Mouse (Mus musculus) lung, embryonic 15.5 days (tissue): Measurements from ENCODE around the gene Thap8. TPM values are rescaled to one million over a fixed set of nuclear protein-coding genes. Genes with fewer than 3 reads are reported as not detected.

ENCODE experiments used
- ATAC-seq: fragments of 200-750 bp; cut with Nextera tagmentation; 2 replicates; pipeline ENCODE4 v1.8.0; 2017; ENCODE audit warnings: moderate number of reproducible peaks, borderline replicate concordance; ENCODE audit not compliant: low FRiP score, low TSS enrichment; ENCODE audit errors: extremely low read depth
- H3K27ac ChIP-seq: fragments of 300-500 bp; sonication (generic); 2 replicates; pipeline ENCODE4 v1.5.1; 2015; ENCODE audit warnings: moderate library complexity, mild to moderate bottlenecking, inconsistent platforms
- H3K27me3 ChIP-seq: fragments of 300-500 bp; sonication (generic); 2 replicates; pipeline ENCODE4 v1.6.1; 2015; ENCODE audit warnings: inconsistent platforms
- H3K36me3 ChIP-seq: fragments of 300-500 bp; sonication (generic); 2 replicates; pipeline ENCODE4 v1.6.1; 2015; ENCODE audit warnings: inconsistent platforms
- H3K4me1 ChIP-seq: fragments of 300-500 bp; sonication (generic); 2 replicates; pipeline ENCODE4 v1.6.1; 2015; ENCODE audit warnings: inconsistent platforms
- H3K4me2 ChIP-seq: fragments of 300-500 bp; sonication (generic); 2 replicates; pipeline ENCODE4 v1.6.1; 2015; ENCODE audit warnings: inconsistent platforms, mild to moderate bottlenecking, moderate library complexity
- H3K4me3 ChIP-seq: fragments of 300-500 bp; sonication (generic); 2 replicates; pipeline ENCODE4 v1.5.1; 2015; ENCODE audit warnings: mild to moderate bottlenecking, inconsistent platforms
- H3K9ac ChIP-seq: fragments of 300-500 bp; sonication (generic); 2 replicates; pipeline ENCODE4 v1.6.1; 2015; ENCODE audit warnings: inconsistent platforms
- H3K9me3 ChIP-seq: fragments of 300-500 bp; sonication (generic); 2 replicates; pipeline ENCODE4 v1.6.1; 2016; ENCODE audit warnings: inconsistent platforms
- WGBS: fragments of 180-500 bp; shearing (Covaris S2); methylation state at CpG from one replicate; pipeline ENCODE4 v1.1.7; 2015; 5-methylcytosine and 5-hydroxymethylcytosine counted together
- polyA plus RNA-seq: library from polyadenylated mRNA; unstranded; fragments of >200 nt; fragmentation: Nextera tagmentation; extraction: Ambion mirVana; gene quantifications from 2 replicates; pipeline ENCODE4 v1.2.1, GENCODE M21; 2015

Gene Thap8
- polyA plus RNA-seq, 1 experiment from 2014 or later, result 0.64 TPM

GRCm38 (mm10) chr7:30322865-30323264 lies 43.0 kb downstream of the Thap8 start:
- H3K36me3 ChIP-seq, result no peaks in the 10 kb centered on the region
- no peak for ATAC-seq
- peak overlapping the region; percentile 85 for H3K4me3 ChIP-seq
- H3K27ac ChIP-seq, result peak overlapping the region; percentile 89
- peak overlapping the region; percentile 78 for H3K4me2 ChIP-seq
- WGBS, result 28% methylated on average over 6 of the region's 6 CpGs
- no peaks in the 10 kb centered on the region for H3K27me3 ChIP-seq
- H3K9me3 ChIP-seq, result no peaks in the 10 kb centered on the region
- peaks cover 24% of the 10 kb centered on the region for H3K4me1 ChIP-seq
- H3K9ac ChIP-seq, result peak overlapping the region; percentile 48

- Histone ChIP-seq H3K9ac (peak within 1 kb of the TSS; percentile 48), H3K27me3 (no peaks in the 10 kb centered on the region), H3K27ac (peak within 1 kb of the TSS; percentile 89), H3K4me2 (peak within 1 kb of the TSS; percentile 78), H3K4me1 (peaks cover 28% of the 10 kb centered on the region), H3K36me3 (no peaks in the 10 kb centered on the region), H3K4me3 (peak within 1 kb of the TSS; percentile 85), H3K9me3 (no peaks in the 10 kb centered on the region)
- 72% methylated on average over 3 of the region's 3 CpGs for WGBS
- no peak for ATAC-seq
Measured at GRCm38 (mm10) chr7:30323795-30324194, 43.9 kb downstream of the Thap8 start, which contains the start of gene Sdhaf1. Gene Sdhaf1, minus strand, starts transcription at chr7:30323895.

GRCm38 (mm10) chr7:30324300-30324944 lies 44.5 kb downstream of the Thap8 start:
- Histone ChIP-seq H3K36me3 (no peaks in the 10 kb centered on the region), H3K9me3 (no peaks in the 10 kb centered on the region), H3K27me3 (no peaks in the 10 kb centered on the region), H3K9ac (no peak overlapping the region), H3K4me1 (peaks cover 28% of the 10 kb centered on the region), H3K4me3 (no peak overlapping the region), H3K4me2 (no peak overlapping the region), H3K27ac (no peak overlapping the region)
- no peak for ATAC-seq
- WGBS, result 75% methylated on average over 5 of the region's 5 CpGs

GRCm38 (mm10) chr7:30325364-30325763 lies 45.5 kb downstream of the Thap8 start:
- no peak overlapping the region for H3K9ac ChIP-seq
- no peaks in the 10 kb centered on the region for H3K9me3 ChIP-seq
- H3K27ac ChIP-seq, result no peak overlapping the region
- WGBS, result 43% methylated on average over 2 of the region's 2 CpGs
- H3K4me1 ChIP-seq, result peaks cover 28% of the 10 kb centered on the region
- H3K27me3 ChIP-seq, result no peaks in the 10 kb centered on the region
- no peak overlapping the region for H3K4me3 ChIP-seq
- no peaks in the 10 kb centered on the region for H3K36me3 ChIP-seq
- no peak for ATAC-seq
- H3K4me2 ChIP-seq, result no peak overlapping the region

GRCm38 (mm10) chr7:30326427-30326826 lies 46.5 kb downstream of the Thap8 start:
- no peak overlapping the region for H3K4me2 ChIP-seq
- no peaks in the 10 kb centered on the region for H3K27me3 ChIP-seq
- no peak overlapping the region for H3K9ac ChIP-seq
- H3K36me3 ChIP-seq, result no peaks in the 10 kb centered on the region
- H3K9me3 ChIP-seq, result no peaks in the 10 kb centered on the region
- ATAC-seq, result no peak
- no peak overlapping the region for H3K4me3 ChIP-seq
- H3K27ac ChIP-seq, result no peak overlapping the region
- peaks cover 22% of the 10 kb centered on the region for H3K4me1 ChIP-seq

- H3K27ac ChIP-seq, result peak overlapping the region; percentile 69
- H3K4me3 ChIP-seq, result no peak overlapping the region
- H3K4me2 ChIP-seq, result peak overlapping the region; percentile 21; the same call in 1 of the 2 replicates
- H3K27me3 ChIP-seq, result no peaks in the 10 kb centered on the region
- H3K36me3 ChIP-seq, result no peaks in the 10 kb centered on the region
- H3K9ac ChIP-seq, result no peak overlapping the region
- WGBS, result 38% methylated on average over 15 of the region's 15 CpGs
- peak; percentile 80 for ATAC-seq
- no peaks in the 10 kb centered on the region for H3K9me3 ChIP-seq
- peaks cover 26% of the 10 kb centered on the region for H3K4me1 ChIP-seq
Measured at GRCm38 (mm10) chr7:30327140-30327539, 47.2 kb downstream of the Thap8 start.

GRCm38 (mm10) chr7:30328379-30328778 lies 48.5 kb downstream of the Thap8 start:
- H3K27me3 ChIP-seq, result no peaks in the 10 kb centered on the region
- no peaks in the 10 kb centered on the region for H3K36me3 ChIP-seq
- ATAC-seq, result no peak
- H3K4me1 ChIP-seq, result peaks cover 31% of the 10 kb centered on the region
- H3K4me2 ChIP-seq, result no peak overlapping the region
- no peak overlapping the region for H3K27ac ChIP-seq
- no peak overlapping the region for H3K4me3 ChIP-seq
- H3K9ac ChIP-seq, result no peak overlapping the region
- WGBS, result 47% methylated on average over 10 of the region's 10 CpGs
- no peaks in the 10 kb centered on the region for H3K9me3 ChIP-seq

GRCm38 (mm10) chr7:30331887-30332286 lies 52.0 kb downstream of the Thap8 start:
- Histone ChIP-seq H3K4me2 (peak overlapping the region; percentile 34), H3K36me3 (no peaks in the 10 kb centered on the region), H3K9ac (no peak overlapping the region), H3K27ac (no peak overlapping the region), H3K4me3 (no peak overlapping the region), H3K27me3 (peaks cover 21% of the 10 kb centered on the region), H3K9me3 (no peaks in the 10 kb centered on the region), H3K4me1 (peaks cover 46% of the 10 kb centered on the region)
- no peak for ATAC-seq
- 11% methylated on average over 13 of the region's 13 CpGs for WGBS

- no peak overlapping the region for H3K4me2 ChIP-seq
- ATAC-seq, result no peak
- H3K27ac ChIP-seq, result 0 out of 2 replicates have a peak overlapping the region, but pooled peaks have one; percentile 25
Measured at GRCm38 (mm10) chr7:30332622-30333259, 52.8 kb downstream of the Thap8 start.

GRCm38 (mm10) chr7:30333436-30333835 lies 53.5 kb downstream of the Thap8 start:
- Histone ChIP-seq H3K4me2 (no peak overlapping the region), H3K9ac (no peak overlapping the region), H3K36me3 (no peaks in the 10 kb centered on the region), H3K4me3 (no peak overlapping the region), H3K27me3 (peaks cover 21% of the 10 kb centered on the region), H3K27ac (peak overlapping the region; percentile 49), H3K9me3 (no peaks in the 10 kb centered on the region), H3K4me1 (peaks cover 32% of the 10 kb centered on the region)
- ATAC-seq, result peak; percentile 75
- under 1% methylated on average over 4 of the region's 4 CpGs for WGBS

More at GRCm38 (mm10) chr7:30332622-30333259, 52.8 kb downstream of the Thap8 start:
- no peak overlapping the region for H3K9ac ChIP-seq
- H3K27me3 ChIP-seq, result peaks cover 21% of the 10 kb centered on the region
- WGBS, result 49% methylated on average over 18 of the region's 18 CpGs
- no peaks in the 10 kb centered on the region for H3K9me3 ChIP-seq
- no peaks in the 10 kb centered on the region for H3K36me3 ChIP-seq
- peaks cover 37% of the 10 kb centered on the region for H3K4me1 ChIP-seq
- H3K4me3 ChIP-seq, result no peak overlapping the region

GRCm38 (mm10) chr7:30334563-30334962 lies 54.7 kb downstream of the Thap8 start:
- H3K9ac ChIP-seq, result no peak overlapping the region
- H3K36me3 ChIP-seq, result no peaks in the 10 kb centered on the region
- H3K4me3 ChIP-seq, result no peak overlapping the region

GRCm38 (mm10) chr7:30335688-30336087 lies 55.8 kb downstream of the Thap8 start:
- H3K27me3 ChIP-seq, result peaks cover 21% of the 10 kb centered on the region
- H3K4me2 ChIP-seq, result no peak overlapping the region
- no peaks in the 10 kb centered on the region for H3K9me3 ChIP-seq
- peaks cover 32% of the 10 kb centered on the region for H3K4me1 ChIP-seq
- WGBS, result 70% methylated on average over 6 of the region's 6 CpGs
- no peak overlapping the region for H3K9ac ChIP-seq
- H3K4me3 ChIP-seq, result no peak overlapping the region
- no peak for ATAC-seq
- no peak overlapping the region for H3K27ac ChIP-seq
- no peaks in the 10 kb centered on the region for H3K36me3 ChIP-seq

More at GRCm38 (mm10) chr7:30334563-30334962, 54.7 kb downstream of the Thap8 start:
- 66% methylated on average over 5 of the region's 5 CpGs for WGBS
- Histone ChIP-seq H3K9me3 (no peaks in the 10 kb centered on the region), H3K27me3 (peaks cover 21% of the 10 kb centered on the region), H3K4me1 (peaks cover 32% of the 10 kb centered on the region), H3K4me2 (no peak overlapping the region), H3K27ac (no peak overlapping the region)
- no peak for ATAC-seq
